Mouse (Mus musculus): ENCODE results near the gene Kcna5. TPM values are rescaled to one million over a fixed set of nuclear protein-coding genes. Genes with fewer than 3 reads are reported as not detected.

Gene Kcna5
- total RNA-seq, 2 experiments from 2014 or later, result not detected

Other genes starting within 250 kb of the Kcna5 start
- gene Kcna1, start 111.0 kb upstream of the Kcna5 start, total RNA-seq (2015; ENCODE audit: low replicate concordance), result not detected in 2 replicates
- 0.17 TPM in 1 of 2 replicates, not detected in the other for gene Kcna1, start 111.0 kb upstream of the Kcna5 start, total RNA-seq (2017; ENCODE audit: low replicate concordance)
- gene Kcna6, start 205.3 kb upstream of the Kcna5 start, total RNA-seq (2015; ENCODE audit: low replicate concordance), result not detected in 2 replicates
- gene Kcna6, start 205.3 kb upstream of the Kcna5 start, total RNA-seq (2017; ENCODE audit: low replicate concordance), result not detected in 2 replicates